Mouse (Mus musculus) thymus, adult 18-20 months (tissue): Measurements from ENCODE around the gene Nup210.

Experiments used
- DNase-seq, 2 experiments: peaks; one replicate each; pipeline ENCODE4 v3.0.0; 2022; ENCODE audit warnings: mixed read lengths in 2 of 2

Nup210 gene

GRCm38 (mm10) chr6:91014198-91014958 is 102.3 kb downstream of the Nup210 start:
- no peak for DNase-seq

GRCm38 (mm10) chr6:91012458-91012857 is 104.2 kb downstream of the Nup210 start:
- DNase-seq: no peak

DNA sequence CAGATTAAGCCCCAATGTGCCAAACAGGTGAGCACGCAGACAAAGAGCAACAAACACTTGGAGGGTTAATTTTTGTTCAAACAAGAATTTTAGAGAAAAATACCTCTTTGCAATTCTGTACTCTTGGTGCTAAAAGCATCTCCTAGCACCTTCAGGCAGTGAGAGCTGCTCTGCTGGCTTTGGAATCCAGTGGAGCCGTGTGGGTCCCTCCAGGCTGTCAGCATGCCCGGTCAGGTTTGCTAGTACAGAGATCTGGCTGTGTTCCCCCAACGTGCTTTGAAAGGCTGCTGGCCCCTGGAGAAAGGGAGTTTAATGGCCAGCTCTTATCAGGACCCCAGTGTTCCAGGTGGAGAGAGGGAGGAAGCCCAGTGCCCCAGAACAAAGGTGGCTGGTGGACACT is 105.1 kb downstream of the Nup210 start:
- no peak for DNase-seq

- DNase-seq: no peak
These were observed 108.3 kb downstream of the Nup210 start for GRCm38 (mm10) chr6:91008284-91008830.

DNA sequence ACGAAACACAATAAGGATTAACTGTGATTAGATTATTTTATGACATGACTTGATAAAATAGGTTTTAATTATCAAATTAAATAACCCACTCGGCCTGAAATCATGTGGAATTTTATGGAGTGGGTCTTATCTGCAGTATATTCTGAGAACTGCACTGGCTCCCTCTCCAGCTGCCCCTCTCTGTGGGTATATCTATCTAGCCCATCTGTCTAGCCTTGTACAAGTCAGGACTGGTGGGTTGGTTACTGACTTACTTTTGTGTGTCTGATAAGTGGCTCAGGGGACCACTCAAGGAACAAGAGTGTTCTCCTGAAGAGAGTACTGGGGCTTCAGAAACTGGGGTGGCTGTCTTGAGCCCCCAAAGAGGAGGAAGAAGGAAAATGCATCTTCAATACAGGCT is 109.4 kb downstream of the Nup210 start:
- DNase-seq: no peak

GRCm38 (mm10) chr6:91004157-91004556 is 112.5 kb downstream of the Nup210 start:
- DNase-seq: no peak

DNA sequence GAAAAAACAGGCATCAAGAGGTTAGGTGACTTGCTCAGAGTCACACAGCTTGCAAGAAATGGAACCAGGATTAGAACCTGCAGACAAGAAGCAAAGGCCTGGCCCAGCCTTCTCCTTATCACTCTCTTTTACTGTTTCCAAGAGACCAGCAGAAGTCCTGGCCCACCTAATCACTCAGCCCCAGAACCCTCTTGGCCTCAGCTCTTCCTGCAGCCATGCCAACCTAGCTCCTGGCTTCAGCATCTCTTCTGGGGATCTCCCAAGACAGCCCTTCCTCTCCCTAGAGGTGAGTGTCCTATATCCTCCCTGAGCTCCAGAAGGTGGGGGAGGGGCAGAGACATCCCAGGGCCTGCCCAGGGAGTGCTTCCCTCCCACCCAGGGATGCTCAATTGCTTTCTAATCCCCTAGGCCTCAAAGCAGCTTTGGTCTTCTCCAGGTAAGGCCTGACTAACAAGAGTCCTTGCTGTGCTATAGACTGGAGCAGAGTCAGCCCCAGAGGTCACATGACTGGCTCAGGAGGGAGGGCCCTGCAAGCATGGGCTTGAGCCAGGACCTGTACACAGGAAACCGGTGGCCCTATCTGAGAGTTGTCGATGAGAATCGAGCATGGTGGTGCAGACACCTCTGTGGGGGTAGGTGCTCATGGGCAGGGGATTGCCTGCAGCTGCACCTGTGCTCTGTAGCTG is 113.2 kb downstream of the Nup210 start:
- no peak for DNase-seq

- no peak for DNase-seq
These were observed 115.1 kb downstream of the Nup210 start for GRCm38 (mm10) chr6:91001566-91001965.

- no peak for DNase-seq
These were observed 115.7 kb downstream of the Nup210 start for GRCm38 (mm10) chr6:91000819-91001525.

- DNase-seq: no peak
These were observed 117.5 kb downstream of the Nup210 start for GRCm38 (mm10) chr6:90999176-90999575.

DNA sequence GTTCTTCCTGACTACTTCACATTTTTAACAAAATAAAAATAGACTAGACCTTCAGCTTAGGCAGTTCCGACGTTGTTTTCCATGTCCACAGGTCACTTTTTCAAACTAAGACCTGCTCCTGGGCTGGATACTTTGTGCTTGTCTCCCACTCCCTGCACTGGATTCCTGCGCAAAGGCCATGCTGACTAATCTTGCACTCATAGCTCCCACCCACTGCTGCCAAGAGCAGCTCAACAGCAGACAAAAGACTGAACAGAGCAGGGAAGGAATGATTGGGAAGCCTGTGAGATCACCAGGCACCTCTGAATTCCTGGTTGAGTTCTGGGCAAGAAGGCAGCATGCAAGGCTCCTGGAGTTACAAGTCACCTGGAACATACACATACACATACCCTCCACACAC is 119.6 kb downstream of the Nup210 start:
- DNase-seq: no peak

DNA sequence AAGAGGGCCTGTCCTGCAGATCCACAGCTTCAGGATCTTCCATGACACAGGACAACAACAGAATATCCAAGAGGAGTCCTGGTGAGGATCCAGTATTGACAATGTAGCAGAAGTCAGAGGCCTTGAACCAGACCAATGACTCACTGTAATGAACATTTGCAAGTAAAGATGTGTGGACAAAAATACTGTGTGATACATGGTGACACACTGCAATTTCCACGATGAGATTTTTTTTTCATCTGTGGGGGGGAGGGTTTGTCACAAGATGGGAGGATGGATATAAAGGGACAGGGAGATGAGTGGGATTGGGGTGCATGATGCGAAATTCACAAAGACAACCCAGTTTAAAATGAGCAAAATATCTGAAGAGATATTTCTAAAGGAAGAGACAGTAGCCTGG is 120.4 kb downstream of the Nup210 start:
- no peak for DNase-seq

- peak; percentile 65 for DNase-seq
These were observed 127.8 kb downstream of the Nup210 start, which contains the start of gene Iqsec1 for GRCm38 (mm10) chr6:90988648-90989317. Iqsec1 (minus strand) TSS chr6:90988685.

GRCm38 (mm10) chr6:90988299-90988625 is 128.4 kb downstream of the Nup210 start:
- DNase-seq: no peak

DNA sequence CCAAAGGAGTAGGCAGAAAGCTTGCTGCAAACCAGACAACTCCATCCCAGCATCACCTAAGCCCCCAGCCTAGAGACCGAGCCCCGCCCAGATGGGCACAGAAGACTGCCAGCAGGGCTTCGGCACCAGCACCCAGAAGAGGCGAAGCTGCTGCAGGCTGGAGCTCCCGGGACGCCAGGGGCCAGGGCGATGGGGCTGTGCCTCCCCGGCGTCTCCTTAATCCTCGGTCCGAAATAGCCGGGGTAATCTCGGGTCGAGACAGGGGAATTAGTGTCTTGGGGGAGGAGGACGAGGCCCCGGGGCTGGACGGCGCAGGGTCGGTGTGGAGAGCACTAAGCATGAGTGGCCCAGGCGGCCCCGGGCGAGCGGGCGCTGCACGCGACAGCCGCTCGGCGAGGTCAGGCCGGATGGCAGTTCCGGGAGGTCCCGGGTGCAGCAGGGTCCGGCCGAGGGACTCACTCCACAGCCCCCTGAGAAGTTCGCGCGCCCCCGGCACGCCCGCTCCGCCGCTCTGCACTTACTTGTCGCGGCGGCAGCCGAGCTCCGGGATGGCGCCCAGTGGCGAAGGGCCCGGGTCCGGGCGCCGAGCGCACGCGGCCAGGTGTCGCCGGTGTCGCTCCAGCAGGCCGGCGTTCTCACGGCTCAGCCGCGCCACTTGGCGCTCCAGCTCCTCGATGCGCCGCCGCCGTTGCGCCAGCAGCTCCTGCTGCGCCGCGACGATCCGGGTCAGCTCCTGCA is 128.9 kb downstream of the Nup210 start:
- peak; percentile 3 to 5 for DNase-seq

- DNase-seq: no peak
These were observed 132.5 kb downstream of the Nup210 start for GRCm38 (mm10) chr6:90984101-90984500.

DNA sequence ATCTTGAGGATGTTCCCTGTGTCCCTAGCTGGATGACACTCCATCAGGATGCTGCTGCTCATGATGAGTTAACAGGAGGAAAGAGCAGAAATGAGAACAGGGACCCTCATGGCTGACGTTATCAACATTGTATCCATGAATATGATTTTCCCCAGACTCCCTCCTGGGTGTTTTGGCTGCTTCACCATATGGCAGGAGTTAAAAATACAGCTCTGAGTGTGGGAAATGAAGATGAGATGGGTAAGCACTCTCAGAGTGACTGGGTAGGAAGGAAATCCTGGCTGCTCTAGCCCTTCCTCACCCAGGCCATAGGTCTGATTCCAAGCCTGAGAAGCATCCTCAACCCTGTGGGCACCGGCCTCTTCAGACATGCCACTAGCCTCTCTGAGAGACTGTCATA is 142.3 kb downstream of the Nup210 start:
- DNase-seq: no peak

DNA sequence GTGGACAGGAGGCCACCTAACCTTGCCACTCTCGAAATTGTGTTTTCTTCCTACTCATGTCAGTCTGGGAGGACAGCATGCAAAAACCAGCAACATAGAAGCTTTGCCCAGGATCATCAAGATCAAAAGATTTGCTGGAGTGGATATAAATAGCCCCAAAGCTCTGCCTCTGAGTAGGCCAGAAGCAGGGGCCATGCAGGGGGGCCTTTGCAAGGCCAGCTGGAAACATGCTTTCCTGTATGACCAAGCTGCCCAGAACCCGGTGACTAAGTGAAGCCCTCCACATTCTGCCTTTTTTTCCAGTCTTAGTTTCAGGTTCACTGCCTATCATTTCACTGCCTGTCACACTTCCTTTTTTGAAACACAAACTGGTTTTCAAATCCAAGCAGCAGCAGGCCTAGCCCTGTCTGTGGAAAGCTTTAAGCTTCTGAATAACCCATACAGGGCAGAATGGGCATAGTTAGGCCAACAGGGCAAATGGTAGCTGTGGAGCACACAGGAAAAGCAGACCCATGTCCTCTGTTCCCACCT is 147.2 kb downstream of the Nup210 start:
- no peak for DNase-seq
